Mouse (Mus musculus) skeletal muscle tissue, postnatal 0 days (tissue): ENCODE data around the gene Selenop. TPM values are rescaled to one million over a fixed set of nuclear protein-coding genes. Genes with fewer than 3 reads are reported as not detected.

ENCODE experiments used
- polyA plus RNA-seq: library from polyadenylated mRNA; unstranded; fragments of >200 nt; fragmentation: Nextera tagmentation; extraction: Ambion mirVana; gene quantifications from 2 replicates; pipeline ENCODE4 v1.2.1, GENCODE M21; 2015

Selenop gene
- 186 and 221 TPM in 2 replicates for polyA plus RNA-seq

GRCm38 (mm10) chr15:3268247-3268646 lies at the start of gene Selenop:
TSS of gene Selenop (plus strand) at chr15:3268547.

GRCm38 (mm10) chr15:3303426-3303825 lies 35.1 kb downstream of the Selenop start, which contains the start of gene Ccdc152:
TSS of gene Ccdc152 (minus strand) at chr15:3303526.

Other genes starting within 250 kb of the Selenop start
- 0.21 and 0.50 TPM in 2 replicates for gene Ccdc152, start 35.0 kb downstream of the Selenop start, polyA plus RNA-seq